Mouse (Mus musculus) liver (tissue): ENCODE data around the gene Hadh.

Experiments
- DNase-seq: peaks from one replicate; pipeline ENCODE4 v3.0.0-alpha.2; 2020; ENCODE audit warnings: mixed read lengths

Hadh gene

DNA sequence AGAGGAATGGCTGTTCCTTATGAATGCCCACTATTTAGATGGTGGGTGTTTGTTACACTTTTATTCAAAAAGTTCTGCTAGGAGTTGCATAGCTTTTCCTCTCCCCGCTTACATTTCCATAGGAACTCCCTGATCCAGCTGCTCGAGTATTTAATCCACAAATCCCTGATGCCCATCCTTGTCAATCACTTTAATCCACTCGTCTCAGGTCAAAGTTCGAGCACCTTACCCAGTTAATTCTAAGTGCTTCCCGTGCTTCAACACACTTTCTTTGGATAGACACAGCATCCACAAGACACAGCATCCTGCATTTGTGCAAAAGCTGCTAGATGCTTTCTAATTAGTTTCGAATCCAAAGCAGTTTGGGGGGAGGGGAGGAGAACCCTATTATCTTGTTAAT lies 1.5 kb downstream of the Hadh start:
- no peak for DNase-seq

GRCm38 (mm10) chr3:131266366-131267050 lies 5.4 kb downstream of the Hadh start:
- no peak for DNase-seq

DNA sequence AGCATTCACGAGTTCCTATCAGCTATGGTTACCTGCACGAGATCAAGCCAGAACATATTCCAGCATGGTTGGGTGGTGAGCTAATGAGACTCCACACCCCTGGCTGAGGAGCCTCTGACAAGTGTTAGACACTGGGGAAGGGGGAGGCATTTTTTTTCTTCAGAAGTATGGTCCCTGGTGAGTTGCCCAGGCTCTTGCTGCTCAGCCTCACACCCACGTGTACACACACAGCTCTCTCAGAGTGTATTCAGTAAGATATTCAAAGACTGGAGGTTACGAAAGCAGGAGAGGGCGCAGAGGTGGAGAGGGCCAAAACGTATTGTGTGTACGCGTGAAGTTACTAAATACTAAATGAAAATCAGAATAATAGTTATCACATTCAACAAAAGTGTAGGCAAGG lies 6.4 kb downstream of the Hadh start:
- DNase-seq: no peak

GRCm38 (mm10) chr3:131263766-131264486 lies 8.0 kb downstream of the Hadh start:
- peak; percentile 17 for DNase-seq

DNA sequence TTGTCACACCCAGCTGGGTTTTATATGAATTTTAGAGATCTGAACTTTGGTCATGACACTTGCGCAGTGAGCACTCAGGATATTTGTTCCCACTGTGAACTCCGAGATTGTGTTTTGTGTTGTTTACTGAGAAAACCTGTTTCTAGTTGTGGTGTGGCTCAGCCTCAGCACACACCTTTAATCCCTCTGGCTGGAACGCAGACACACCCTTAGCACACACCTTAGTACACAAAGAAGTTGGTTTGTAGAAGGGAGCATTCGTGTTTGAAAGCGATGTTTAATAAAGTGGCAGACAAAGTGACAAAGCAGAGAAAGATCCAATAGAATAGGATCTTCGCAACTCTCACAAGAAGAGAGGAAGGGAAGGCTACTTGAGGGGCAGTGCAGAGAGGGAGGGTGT lies 11.5 kb downstream of the Hadh start:
- DNase-seq: no peak

GRCm38 (mm10) chr3:131259392-131259965 lies 12.4 kb downstream of the Hadh start:
- DNase-seq: no peak

DNA sequence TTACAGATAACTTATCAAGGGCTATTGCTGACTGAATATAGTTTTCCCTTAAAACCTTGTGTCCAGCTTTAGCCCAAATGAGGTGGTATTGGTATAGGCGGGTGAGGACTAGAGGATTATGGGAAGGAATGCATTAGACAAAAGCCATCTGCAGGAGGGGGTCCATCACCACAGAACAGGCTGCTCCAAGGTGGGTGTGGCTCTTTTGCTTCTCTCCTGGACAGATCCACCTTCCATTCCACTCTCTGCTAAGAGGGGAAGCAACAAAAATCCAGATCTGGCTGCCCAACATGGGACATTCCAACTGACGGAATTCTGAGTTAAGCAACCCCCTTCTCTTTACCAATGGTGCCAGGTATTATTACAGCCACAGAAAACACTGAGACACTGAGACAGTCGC lies 13.0 kb downstream of the Hadh start:
- no peak for DNase-seq

- DNase-seq: no peak
Measured at GRCm38 (mm10) chr3:131255399-131255981, 16.4 kb downstream of the Hadh start.

DNA sequence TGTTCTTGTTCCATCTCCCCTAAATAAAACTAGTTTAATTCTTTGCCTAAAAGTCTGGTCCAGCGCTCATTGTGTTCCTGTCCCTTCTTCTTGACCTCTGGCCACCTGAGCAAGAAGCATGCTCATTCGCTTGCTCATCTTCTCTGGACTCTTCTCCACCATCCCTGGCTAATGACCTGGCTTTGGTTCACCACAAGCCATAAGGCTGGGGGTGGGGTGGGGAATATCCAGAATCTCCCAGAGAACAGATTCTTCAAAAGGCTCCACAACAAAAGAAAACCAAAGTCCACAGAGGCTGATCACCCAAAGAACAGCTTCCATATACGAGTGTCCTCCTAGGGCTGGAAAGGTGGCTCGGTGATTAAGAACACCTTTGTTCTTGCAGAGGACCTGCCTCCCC lies 16.9 kb downstream of the Hadh start:
- DNase-seq: no peak

GRCm38 (mm10) chr3:131251601-131252000 lies 20.3 kb downstream of the Hadh start:
- DNase-seq: no peak

GRCm38 (mm10) chr3:131250978-131251377 lies 20.9 kb downstream of the Hadh start:
- DNase-seq: no peak

GRCm38 (mm10) chr3:131250283-131250682 lies 21.6 kb downstream of the Hadh start:
- DNase-seq: no peak

- DNase-seq: no peak
Measured at GRCm38 (mm10) chr3:131248444-131248843, 23.5 kb downstream of the Hadh start.

DNA sequence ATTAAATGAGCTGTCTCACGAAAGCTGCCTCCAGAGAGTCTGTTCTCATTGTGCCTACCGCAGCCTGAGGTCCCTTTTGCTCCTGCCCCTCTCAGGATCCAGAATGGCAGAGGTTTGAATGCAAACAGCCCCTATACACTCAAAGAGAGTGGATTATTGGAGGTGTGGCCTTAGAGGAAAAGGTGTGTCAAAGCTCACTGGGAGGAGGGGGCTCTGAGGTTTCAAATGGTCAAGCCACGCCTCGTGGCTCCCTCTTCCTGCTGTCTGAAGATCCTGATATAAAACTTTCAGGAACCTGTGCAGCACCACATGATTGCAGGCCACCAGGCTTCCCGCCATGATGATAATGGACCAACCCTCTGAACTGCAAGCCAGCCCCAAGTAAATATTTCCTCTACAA lies 24.1 kb downstream of the Hadh start:
- no peak for DNase-seq

DNA sequence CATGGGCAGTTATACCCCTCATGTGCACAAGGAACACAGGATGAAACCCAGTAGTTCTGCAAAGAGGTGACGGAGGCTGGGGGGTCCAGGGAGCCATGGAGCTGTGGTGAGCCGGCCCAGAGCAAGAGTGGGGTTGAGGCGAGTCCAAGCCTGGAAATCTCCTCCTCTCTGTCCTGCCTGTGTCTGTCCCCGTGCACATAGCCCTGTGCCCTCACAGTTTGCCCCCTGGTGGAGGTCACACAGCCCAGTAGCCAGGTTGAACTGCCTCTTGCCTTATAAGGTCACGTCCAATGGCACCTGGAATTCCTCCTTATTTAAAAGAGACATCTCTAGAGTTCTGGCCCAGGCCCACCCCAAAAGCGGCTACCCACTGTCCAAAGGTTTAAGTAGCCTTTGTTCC lies 24.5 kb downstream of the Hadh start:
- DNase-seq: no peak

- DNase-seq: no peak
Measured at GRCm38 (mm10) chr3:131246579-131247046, 25.3 kb downstream of the Hadh start.

DNA sequence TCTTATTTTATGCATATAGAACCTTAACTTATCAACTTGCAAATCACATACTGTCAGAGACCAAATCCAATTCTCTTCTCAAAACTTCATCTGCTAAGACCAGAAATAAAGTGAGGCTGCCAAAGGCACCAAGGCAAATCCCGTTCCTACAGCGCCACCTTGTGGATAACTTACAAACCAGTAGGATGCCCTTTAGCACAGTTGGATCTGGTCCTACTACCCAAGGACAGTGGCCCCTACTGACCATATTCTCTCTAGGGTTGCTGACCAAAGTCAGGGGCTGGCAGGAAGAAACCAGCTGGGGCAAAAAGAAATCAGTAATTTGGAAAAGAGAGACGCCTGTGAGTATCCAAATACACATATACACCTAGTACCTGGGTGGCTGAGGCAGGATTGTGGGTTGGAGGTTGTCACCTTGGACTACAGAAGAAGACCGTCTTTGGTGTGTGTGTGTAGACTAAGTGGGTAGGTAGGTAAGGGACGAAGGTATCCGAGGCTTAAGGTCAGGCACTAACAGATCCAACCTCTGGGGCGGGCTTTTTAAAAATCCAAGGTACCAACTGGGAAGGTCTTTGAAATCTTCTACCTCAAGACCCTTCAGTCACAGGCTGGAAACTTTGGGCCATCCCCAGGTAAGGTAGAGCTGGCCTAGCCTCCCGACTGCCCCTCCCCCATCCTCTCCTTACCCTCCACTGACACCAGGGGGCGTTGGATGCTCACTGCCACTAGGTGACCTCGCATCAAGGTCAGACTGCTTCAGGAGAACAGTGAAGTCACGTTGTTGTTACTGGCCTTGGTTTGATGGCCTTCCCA lies 25.9 kb downstream of the Hadh start:
- peak; percentile 36 for DNase-seq

DNA sequence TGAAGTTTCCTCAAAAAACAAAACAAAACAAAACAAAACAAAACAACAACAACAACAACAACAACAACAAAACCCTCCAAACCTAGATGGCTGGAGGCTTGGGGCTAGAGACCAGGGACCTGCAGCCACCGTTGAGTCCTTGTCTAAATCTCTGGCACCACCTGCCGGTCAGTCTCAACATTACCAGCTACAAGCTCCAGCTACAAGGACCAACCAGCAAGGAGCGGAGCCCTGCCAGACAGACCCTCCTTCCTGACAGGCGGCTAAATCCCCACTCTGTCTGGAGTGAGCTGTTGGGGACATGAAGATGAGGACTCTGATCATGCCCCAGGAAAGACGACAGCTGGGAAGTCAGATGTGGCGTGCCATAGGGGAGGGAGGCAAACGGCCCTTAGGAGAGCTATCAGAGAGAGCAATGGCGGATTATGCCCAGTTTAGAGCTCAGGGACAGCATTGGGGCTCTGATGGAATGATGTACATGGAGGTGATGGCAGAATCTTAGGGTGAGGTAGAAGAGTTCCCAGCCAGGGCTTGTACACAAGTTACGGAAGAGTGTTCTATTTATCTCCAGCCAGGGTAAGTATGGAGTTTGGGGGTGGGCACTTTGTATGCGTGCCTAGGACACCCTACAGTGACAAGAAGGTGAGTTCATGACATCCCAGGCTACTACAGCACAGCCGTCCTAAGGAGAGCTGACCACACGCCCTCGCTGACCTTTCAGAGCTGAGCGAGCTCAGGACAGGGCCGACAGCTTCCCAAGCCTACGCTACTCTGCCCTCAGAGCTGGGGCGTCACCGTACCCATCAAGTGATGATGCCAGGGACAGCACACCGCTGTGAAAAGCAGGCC lies 33.9 kb downstream of the Hadh start:
- peak; percentile 78 for DNase-seq

- DNase-seq: no peak
Measured at GRCm38 (mm10) chr3:131237061-131237460, 34.8 kb downstream of the Hadh start.

DNA sequence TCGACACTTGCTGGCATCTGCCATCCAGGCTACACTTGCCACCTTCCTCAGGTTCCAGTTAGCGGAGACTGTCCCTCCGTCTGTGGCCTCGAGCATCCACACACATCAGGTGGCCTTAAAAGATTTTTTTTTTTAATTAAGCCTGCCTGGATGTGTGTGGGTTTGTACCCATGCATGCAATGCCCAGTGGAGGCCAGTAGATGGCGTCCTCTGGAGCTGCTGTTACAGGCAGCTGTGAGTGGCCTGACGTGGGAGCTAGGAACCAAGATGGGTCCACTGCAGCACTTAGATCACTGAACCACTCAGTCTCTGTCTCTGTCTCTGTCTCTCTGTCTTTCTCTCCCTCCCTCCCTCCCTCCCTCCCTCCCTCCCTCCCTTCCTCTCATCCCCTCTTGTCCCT lies 43.8 kb downstream of the Hadh start:
- no peak for DNase-seq

- DNase-seq: no peak
Measured at GRCm38 (mm10) chr3:131218636-131219390, 53.1 kb downstream of the Hadh start.
